Mouse (Mus musculus) liver, embryonic 14.5 days (tissue): ENCODE measurements around the gene Tbc1d20.

Source experiments
- CTCF ChIP-seq: IDR thresholded peaks from 2 replicates; pipeline ENCODE4 v1.5.1; 2016; ENCODE audit warnings: antibody characterized with exemption, low read depth, control low read depth
- EP300 ChIP-seq: IDR thresholded peaks from 2 replicates; pipeline ENCODE4 v1.6.1; 2016; ENCODE audit warnings: antibody characterized with exemption, low read depth

DNA sequence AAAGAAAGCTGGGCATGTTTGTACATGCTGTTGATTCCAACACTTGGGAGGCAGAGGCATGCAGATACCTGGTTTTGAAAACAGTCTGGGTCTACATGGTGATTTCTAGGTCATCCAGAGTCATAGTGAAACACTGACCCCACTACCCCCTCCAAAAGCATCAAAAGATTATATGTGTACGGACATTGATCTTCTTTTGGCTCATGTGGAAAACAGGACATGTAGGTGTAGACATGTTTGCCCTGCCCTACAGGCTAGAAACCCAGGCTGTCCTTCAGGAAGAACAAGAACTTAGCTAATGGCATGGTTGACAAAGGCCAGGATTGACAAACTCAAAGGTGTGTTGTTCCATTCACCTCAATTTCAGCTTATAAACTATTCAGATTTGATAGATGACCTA is 33.9 kb upstream of the Tbc1d20 start:
- TF ChIP-seq CTCF (no peak), EP300 (no peak)
